Mouse (Mus musculus) adrenal gland, adult (tissue): ENCODE data around the gene Entpd1.

ENCODE experiments used
- DNase-seq, 2 experiments: peaks; one replicate each; pipeline ENCODE4 v3.0.0; 2022 to 2023; ENCODE audit warnings: low spot score in 1 of 2; ENCODE audit not compliant: inconsistent age in 2 of 2

Gene Entpd1

DNA sequence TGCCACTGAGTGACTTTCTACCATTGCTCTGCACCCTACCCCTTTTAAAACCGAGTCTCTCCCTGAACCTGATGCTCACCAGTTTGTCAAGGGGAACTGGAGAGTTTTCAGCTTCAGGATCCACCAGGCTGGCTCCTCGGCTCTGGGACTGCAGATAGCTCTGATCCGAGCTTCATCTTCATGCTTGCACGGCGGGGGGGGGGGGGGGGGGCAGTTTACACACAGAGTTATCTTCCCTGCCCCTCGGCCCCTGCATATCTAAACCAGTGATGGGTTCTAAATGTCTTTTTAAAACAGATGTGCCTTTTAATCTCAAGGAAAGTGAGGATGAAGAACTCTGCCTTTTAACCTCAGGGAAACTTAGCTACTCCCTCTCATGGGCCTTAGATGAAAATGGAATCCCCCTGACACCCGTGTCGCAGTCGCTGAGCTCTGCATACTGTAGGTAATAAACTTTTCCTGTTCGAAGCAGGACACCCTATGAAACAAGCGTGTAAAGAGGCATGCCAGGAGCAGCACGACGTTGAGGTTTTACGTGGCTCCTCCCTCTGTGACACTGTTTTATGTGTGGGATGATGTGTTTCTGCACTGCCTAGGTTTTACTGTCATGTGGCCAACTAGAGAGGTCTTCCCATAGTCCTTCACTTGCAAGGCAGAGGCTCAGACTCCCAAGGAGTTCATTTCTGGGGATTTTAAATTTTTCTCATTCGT is 176.0 kb downstream of the Entpd1 start:
- no peak for DNase-seq

DNA sequence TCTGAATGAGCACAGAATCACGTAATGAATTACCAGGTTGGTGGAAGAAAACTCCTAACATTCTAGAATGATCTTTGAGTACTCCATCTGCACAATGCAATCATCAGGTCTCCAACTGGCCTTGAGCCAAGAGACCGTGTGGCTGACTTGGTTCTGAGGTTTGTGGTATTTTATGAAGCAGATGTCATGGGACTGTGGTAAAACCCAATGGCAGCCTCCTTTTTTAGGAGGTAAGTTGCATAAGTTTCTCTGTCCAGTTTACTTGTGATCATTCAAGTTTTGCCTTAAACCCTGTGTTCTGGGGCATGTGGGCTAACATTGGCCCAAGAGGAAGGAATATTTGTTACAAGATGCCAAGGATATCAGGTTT is 176.5 kb downstream of the Entpd1 start:
- DNase-seq, result no peak
